Mouse (Mus musculus) midbrain, embryonic 12.5 days (tissue): ENCODE results near the gene Tep1. TPM values are rescaled to one million over a fixed set of nuclear protein-coding genes. Genes with fewer than 3 reads are reported as not detected.
"Not testable (repeated sequence)": the region's sequence is repeated elsewhere in the genome, so short reads cannot be mapped to it uniquely, and the experiment has no call there.

Source experiments
- ATAC-seq: fragments of 200-750 bp; cut with Nextera tagmentation; 2 replicates; pipeline ENCODE4 v1.8.0; 2017; ENCODE audit warnings: low read depth, moderate TSS enrichment, moderate library complexity; ENCODE audit not compliant: low FRiP score
- H3K27ac ChIP-seq: fragments of 300-500 bp; sonication (generic); replicated peaks from 2 replicates; pipeline ENCODE4 v1.5.1; 2016; ENCODE audit warnings: mild to moderate bottlenecking
- H3K27me3 ChIP-seq: fragments of 300-500 bp; sonication (generic); 2 replicates; pipeline ENCODE4 v1.6.1; 2016; ENCODE audit warnings: mild to moderate bottlenecking
- H3K36me3 ChIP-seq: fragments of 300-500 bp; sonication (generic); 2 replicates; pipeline ENCODE4 v1.6.1; 2016
- H3K4me1 ChIP-seq: fragments of 300-500 bp; sonication (generic); 2 replicates; pipeline ENCODE4 v1.6.1; 2016
- H3K4me2 ChIP-seq: fragments of 300-500 bp; sonication (generic); replicated peaks from 2 replicates; pipeline ENCODE4 v1.6.1; 2016; ENCODE audit warnings: mild to moderate bottlenecking, moderate library complexity
- H3K4me3 ChIP-seq: fragments of 300-500 bp; sonication (generic); 2 replicates; pipeline ENCODE4 v1.5.1; 2016; ENCODE audit warnings: mild to moderate bottlenecking
- H3K9ac ChIP-seq: fragments of 300-500 bp; sonication (generic); replicated peaks from 2 replicates; pipeline ENCODE4 v1.6.1; 2016; ENCODE audit warnings: mild to moderate bottlenecking, moderate library complexity
- H3K9me3 ChIP-seq: fragments of 300-500 bp; sonication (generic); 2 replicates; pipeline ENCODE4 v1.6.1; 2016; ENCODE audit warnings: mild to moderate bottlenecking
- WGBS: fragments of 180-500 bp; shearing (Covaris S2); methylation state at CpG from one replicate; pipeline ENCODE4 v1.1.7; 2016; 5-methylcytosine and 5-hydroxymethylcytosine counted together
- polyA plus RNA-seq: library from polyadenylated mRNA; unstranded; fragments of >200 nt; fragmentation: Nextera tagmentation; extraction: Ambion mirVana; gene quantifications from 2 replicates; pipeline ENCODE4 v1.2.1, GENCODE M21; 2016

The Tep1 gene
- polyA plus RNA-seq, 1 experiment from 2014 or later: 3.7 TPM

- 89% methylated on average over 22 of the region's 22 CpGs for WGBS
- H3K27me3 ChIP-seq: peaks cover 23% of the 10 kb centered on the region
These were observed 22.4 kb upstream of the Tep1 start for GRCm38 (mm10) chr14:50892541-50893459.

GRCm38 (mm10) chr14:50892091-50892490 is 21.7 kb upstream of the Tep1 start:
- Histone ChIP-seq H3K9me3 (no peaks in the 10 kb centered on the region), H3K27me3 (peaks cover 16% of the 10 kb centered on the region; the same call in 1 of the 2 replicates), H3K4me3 (no peak overlapping the region), H3K4me1 (peaks cover 10% of the 10 kb centered on the region), H3K27ac (no peak overlapping the region), H3K36me3 (no peaks in the 10 kb centered on the region), H3K9ac (no peak overlapping the region), H3K4me2 (no peak overlapping the region)
- ATAC-seq: no peak
- 85% methylated on average over 7 of the region's 7 CpGs for WGBS

More at GRCm38 (mm10) chr14:50892541-50893459, 22.4 kb upstream of the Tep1 start:
- H3K4me2 ChIP-seq: no peak overlapping the region
- H3K9me3 ChIP-seq: no peaks in the 10 kb centered on the region
- H3K4me3 ChIP-seq: no peak overlapping the region
- peaks cover 10% of the 10 kb centered on the region for H3K4me1 ChIP-seq
- H3K36me3 ChIP-seq: no peaks in the 10 kb centered on the region
- H3K9ac ChIP-seq: no peak overlapping the region
- H3K27ac ChIP-seq: no peak overlapping the region
- no peak for ATAC-seq

- Histone ChIP-seq H3K27me3 (peaks cover 12% of the 10 kb centered on the region; the same call in 1 of the 2 replicates), H3K4me3 (no peak overlapping the region), H3K4me2 (no peak overlapping the region), H3K9me3 (no peaks in the 10 kb centered on the region), H3K9ac (no peak overlapping the region), H3K36me3 (no peaks in the 10 kb centered on the region), H3K27ac (no peak overlapping the region), H3K4me1 (peaks cover 6% of the 10 kb centered on the region)
- 91% methylated on average over 8 of the region's 8 CpGs for WGBS
- no peak for ATAC-seq
These were observed 21.3 kb upstream of the Tep1 start for GRCm38 (mm10) chr14:50891621-50892020.

- Histone ChIP-seq H3K27ac (no peak overlapping the region), H3K9me3 (no peaks in the 10 kb centered on the region), H3K27me3 (no peaks in the 10 kb centered on the region), H3K4me1 (no peaks in the 10 kb centered on the region), H3K36me3 (no peaks in the 10 kb centered on the region), H3K4me2 (no peak overlapping the region), H3K4me3 (no peak overlapping the region), H3K9ac (no peak overlapping the region)
- ATAC-seq: no peak
- WGBS: 87% methylated on average over 6 of the region's 6 CpGs
These were observed 6.0 kb upstream of the Tep1 start for GRCm38 (mm10) chr14:50876236-50876950.

GRCm38 (mm10) chr14:50875591-50876230 is 5.4 kb upstream of the Tep1 start:
- Histone ChIP-seq H3K9ac (no peak overlapping the region), H3K4me1 (peaks cover 3% of the 10 kb centered on the region; the same call in 1 of the 2 replicates), H3K4me2 (no peak overlapping the region), H3K9me3 (no peaks in the 10 kb centered on the region), H3K4me3 (no peak overlapping the region), H3K27ac (no peak overlapping the region), H3K27me3 (no peaks in the 10 kb centered on the region), H3K36me3 (no peaks in the 10 kb centered on the region)
- ATAC-seq: no peak
- 88% methylated on average over 6 of the region's 6 CpGs for WGBS

- H3K27me3 ChIP-seq: no peaks in the 10 kb centered on the region
- no peak overlapping the region for H3K27ac ChIP-seq
- H3K4me3 ChIP-seq: no peak overlapping the region
- WGBS: 86% methylated on average over 3 of the region's 3 CpGs
- peaks cover 7% of the 10 kb centered on the region; the same call in 1 of the 2 replicates for H3K4me1 ChIP-seq
- no peaks in the 10 kb centered on the region for H3K36me3 ChIP-seq
- no peak overlapping the region for H3K4me2 ChIP-seq
- no peak for ATAC-seq
- no peak overlapping the region for H3K9ac ChIP-seq
- no peaks in the 10 kb centered on the region for H3K9me3 ChIP-seq
These were observed 4.8 kb upstream of the Tep1 start for GRCm38 (mm10) chr14:50875175-50875574.

GRCm38 (mm10) chr14:50871284-50871683 is 924 bp upstream of the Tep1 start:
- Histone ChIP-seq H3K36me3 (no peaks in the 10 kb centered on the region), H3K27me3 (no peaks in the 10 kb centered on the region), H3K4me2 (no peak overlapping the region), H3K9me3 (no peaks in the 10 kb centered on the region), H3K9ac (no peak overlapping the region), H3K4me1 (peaks cover 10% of the 10 kb centered on the region; the same call in 1 of the 2 replicates), H3K27ac (no peak overlapping the region), H3K4me3 (no peak overlapping the region)
- 94% methylated on average over 2 of the region's 2 CpGs for WGBS
- ATAC-seq: no peak

GRCm38 (mm10) chr14:50870805-50871143 is 414 bp upstream of the Tep1 start:
- Histone ChIP-seq H3K4me2 (peak overlapping the region; percentile 67), H3K27ac (no peak overlapping the region)
- ATAC-seq: peak; percentile 53; the same call in 1 of the 2 replicates

GRCm38 (mm10) chr14:50868656-50869055 is 1.7 kb downstream of the Tep1 start:
- Histone ChIP-seq H3K4me2 (no peak overlapping the region), H3K27me3 (no peaks in the 10 kb centered on the region), H3K36me3 (no peaks in the 10 kb centered on the region), H3K9me3 (no peaks in the 10 kb centered on the region), H3K4me3 (no peak overlapping the region), H3K27ac (no peak overlapping the region), H3K9ac (no peak overlapping the region), H3K4me1 (peaks cover 10% of the 10 kb centered on the region; the same call in 1 of the 2 replicates)
- 87% methylated on average over 5 of the region's 5 CpGs for WGBS
- no peak for ATAC-seq

More at GRCm38 (mm10) chr14:50870805-50871143, 414 bp upstream of the Tep1 start:
- Histone ChIP-seq H3K27me3 (no peaks in the 10 kb centered on the region), H3K36me3 (no peaks in the 10 kb centered on the region), H3K4me1 (peaks cover 10% of the 10 kb centered on the region; the same call in 1 of the 2 replicates), H3K9ac (peak overlapping the region; percentile 52), H3K9me3 (no peaks in the 10 kb centered on the region), H3K4me3 (peak overlapping the region; percentile 56)
- WGBS: 38% methylated on average over 5 of the region's 5 CpGs

GRCm38 (mm10) chr14:50868211-50868610 is 2.1 kb downstream of the Tep1 start:
- Histone ChIP-seq H3K4me3 (no peak overlapping the region), H3K27me3 (no peaks in the 10 kb centered on the region), H3K9ac (no peak overlapping the region), H3K4me1 (peaks cover 10% of the 10 kb centered on the region; the same call in 1 of the 2 replicates), H3K27ac (no peak overlapping the region), H3K4me2 (no peak overlapping the region), H3K36me3 (no peaks in the 10 kb centered on the region), H3K9me3 (no peaks in the 10 kb centered on the region)
- WGBS: 76% methylated on average over 4 of the region's 4 CpGs
- no peak for ATAC-seq

- Histone ChIP-seq H3K9me3 (no peaks in the 10 kb centered on the region), H3K4me1 (peaks cover 10% of the 10 kb centered on the region; the same call in 1 of the 2 replicates), H3K4me2 (no peak overlapping the region), H3K36me3 (no peaks in the 10 kb centered on the region), H3K27ac (no peak overlapping the region), H3K4me3 (no peak overlapping the region), H3K27me3 (no peaks in the 10 kb centered on the region), H3K9ac (no peak overlapping the region)
- ATAC-seq: no peak
- 94% methylated on average over 3 of the region's 3 CpGs for WGBS
These were observed 3.4 kb downstream of the Tep1 start for GRCm38 (mm10) chr14:50866966-50867365.

GRCm38 (mm10) chr14:50865005-50865404 is 5.4 kb downstream of the Tep1 start:
- H3K36me3 ChIP-seq, H3K9ac ChIP-seq, H3K4me2 ChIP-seq, H3K4me3 ChIP-seq, H3K27me3 ChIP-seq, ATAC-seq, H3K27ac ChIP-seq, H3K9me3 ChIP-seq, H3K4me1 ChIP-seq: not testable (repeated sequence)
